Mouse (Mus musculus) monocyte, adult 5-6 weeks (primary cell): ENCODE results near the gene Lmbrd2. TPM values are rescaled to one million over a fixed set of nuclear protein-coding genes. Genes with fewer than 3 reads are reported as not detected.
"Not testable (repeated sequence)": the region's sequence is repeated elsewhere in the genome, so short reads cannot be mapped to it uniquely, and the experiment has no call there.

Experiments used
- ATAC-seq: fragments of 153-309, 156-312 bp; replicated peaks from 2 replicates; pipeline ENCODE4 v1.8.0; 2017; ENCODE audit warnings: mild to moderate bottlenecking; ENCODE audit not compliant: low TSS enrichment, insufficient number of reproducible peaks, severe bottlenecking, poor library complexity, low FRiP score
- total RNA-seq: library from RNA; stranded (forward); fragments of 200-1000, 200-491, 200-594 nt; gene quantifications from 3 replicates; pipeline ENCODE4 v1.2.3, GENCODE M21; 2017

The Lmbrd2 gene
- total RNA-seq, 1 experiment from 2014 or later, result 10.2 TPM

DNA sequence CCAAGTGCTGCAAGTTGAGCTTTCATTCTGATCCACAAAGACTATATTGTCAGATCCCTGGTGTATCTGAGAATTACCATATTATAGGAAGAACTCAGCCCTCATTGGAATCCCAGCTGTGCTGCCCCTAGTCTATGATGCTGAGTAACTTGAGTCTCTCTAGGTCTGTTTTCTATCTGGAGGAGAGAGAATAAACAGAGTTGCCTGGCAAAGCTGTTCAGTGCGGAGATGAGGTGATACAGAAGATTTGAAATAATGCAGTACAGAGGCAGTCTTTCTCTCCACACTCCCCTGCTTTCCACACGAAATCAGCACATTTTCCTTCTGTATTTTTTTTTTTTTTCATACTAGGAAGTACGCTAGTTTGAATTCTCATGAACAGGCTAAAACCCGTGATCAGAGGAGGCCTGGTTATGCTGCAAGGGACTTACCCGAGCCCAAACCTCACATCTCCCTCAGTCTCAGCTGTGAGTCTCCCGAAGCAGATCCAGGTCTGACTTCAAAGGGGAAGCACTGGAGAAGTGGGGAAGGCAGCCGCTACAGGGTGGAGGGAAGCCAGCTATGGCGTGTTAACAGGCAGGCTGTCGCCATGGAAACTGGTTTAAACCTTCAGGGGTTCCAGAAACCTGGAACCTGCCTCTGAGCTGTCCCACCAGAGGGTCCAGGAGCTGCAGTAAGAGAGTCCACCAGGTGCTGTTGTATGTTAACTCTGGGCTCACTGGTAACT lies 9.4 kb upstream of the Lmbrd2 start:
- no peak for ATAC-seq

DNA sequence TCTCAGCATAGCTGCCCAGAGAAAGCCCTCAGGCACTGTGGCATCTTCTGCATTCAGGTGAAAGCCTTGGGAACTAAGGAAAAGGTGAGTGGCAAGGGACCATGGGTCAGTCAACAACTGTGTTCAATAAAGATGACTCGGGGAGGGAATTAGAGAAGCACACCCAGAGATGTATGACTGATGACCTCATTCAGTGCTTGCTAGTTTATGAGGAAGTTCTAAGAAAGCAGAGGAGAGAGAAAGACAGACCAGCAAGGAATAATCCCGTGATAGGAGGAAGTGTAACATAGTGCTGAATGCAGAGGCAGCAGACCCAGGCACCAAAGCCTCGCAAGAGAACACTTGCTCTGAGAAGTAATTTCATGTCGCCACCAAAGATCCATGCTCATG lies 8.9 kb upstream of the Lmbrd2 start:
- peak; percentile 62 for ATAC-seq

DNA sequence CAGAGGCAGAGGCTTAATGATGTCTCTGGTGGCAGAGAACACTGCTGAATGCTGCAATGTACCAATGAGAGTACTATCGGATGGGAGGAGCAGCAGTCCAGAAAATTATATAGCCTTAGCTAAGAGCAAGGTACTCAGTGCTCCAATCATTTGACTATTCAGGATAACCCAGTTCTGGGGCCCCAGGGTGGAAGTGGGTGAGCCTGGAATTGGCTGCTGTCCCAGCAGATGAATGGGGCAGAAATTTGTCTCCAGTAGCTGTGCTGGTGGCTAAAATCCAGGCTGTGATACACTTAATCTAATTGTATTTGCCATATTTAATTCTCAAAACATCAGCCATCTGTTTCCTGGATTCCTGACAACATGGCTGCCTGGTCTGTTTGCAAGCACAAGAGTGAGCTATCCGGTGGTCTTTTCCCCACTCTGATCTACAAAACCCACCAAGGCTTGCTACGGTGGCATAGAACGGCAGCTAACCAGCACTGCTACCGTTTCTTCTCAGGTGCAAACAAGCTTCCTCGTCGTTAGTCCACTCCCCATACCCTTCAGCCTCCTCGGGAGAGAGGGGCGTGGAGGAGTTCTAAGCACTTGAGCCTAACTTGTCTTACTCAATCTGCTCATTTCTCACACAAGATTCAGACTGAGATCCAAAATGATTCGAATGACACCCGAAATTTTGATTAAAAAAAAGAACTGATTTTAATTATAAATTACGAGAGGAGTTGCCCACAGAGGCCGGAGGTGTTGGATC lies 7.5 kb upstream of the Lmbrd2 start:
- ATAC-seq, result no peak

DNA sequence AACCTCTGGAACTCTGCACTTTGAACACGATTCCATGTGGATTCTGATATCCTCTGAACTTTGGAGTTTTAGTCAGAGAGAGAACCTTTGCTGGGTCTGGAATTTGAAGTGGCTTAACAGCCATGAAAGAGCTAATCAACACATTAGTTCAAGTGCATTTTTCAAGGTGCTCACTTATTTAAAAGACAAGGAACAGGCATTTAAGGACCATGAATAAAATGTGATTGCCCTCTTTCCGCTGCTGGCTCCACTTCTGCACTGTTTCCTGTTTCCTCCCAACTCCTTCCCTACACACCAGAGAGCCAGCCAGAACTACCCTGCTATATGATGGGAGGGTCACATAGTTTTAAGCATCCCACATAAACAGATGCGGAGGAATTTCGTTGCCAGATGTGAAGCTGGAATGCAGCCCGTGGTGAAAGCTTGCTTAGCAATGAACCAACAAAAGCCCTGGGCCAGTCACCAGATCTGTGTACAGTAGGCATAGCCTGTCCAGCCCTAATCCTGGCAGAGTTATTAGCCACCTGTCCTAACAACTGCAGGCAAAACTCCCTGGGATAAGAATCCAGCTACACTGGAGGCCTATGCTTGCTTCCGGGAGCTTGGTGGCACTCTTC lies 5.4 kb upstream of the Lmbrd2 start:
- no peak for ATAC-seq

DNA sequence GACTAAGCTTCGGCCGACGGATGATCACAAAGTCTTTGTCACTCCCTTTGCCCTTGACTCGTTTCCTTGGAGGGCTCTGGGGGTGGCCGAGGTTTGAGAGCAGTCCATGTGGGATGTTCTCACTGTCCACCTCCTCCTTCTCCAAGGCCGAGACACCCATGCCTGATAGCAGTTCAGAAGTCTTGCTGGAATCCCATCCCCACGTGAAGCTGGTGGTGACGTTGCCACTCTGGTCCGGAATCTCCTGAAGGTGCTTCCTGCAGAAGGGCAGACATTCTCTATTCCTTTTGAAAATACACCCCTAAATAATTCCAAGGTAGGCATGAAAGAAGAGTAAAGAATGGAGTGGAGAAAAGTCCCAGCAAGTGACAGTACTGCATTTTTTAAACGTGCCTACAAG lies 903 bp upstream of the Lmbrd2 start:
- no peak for ATAC-seq

DNA sequence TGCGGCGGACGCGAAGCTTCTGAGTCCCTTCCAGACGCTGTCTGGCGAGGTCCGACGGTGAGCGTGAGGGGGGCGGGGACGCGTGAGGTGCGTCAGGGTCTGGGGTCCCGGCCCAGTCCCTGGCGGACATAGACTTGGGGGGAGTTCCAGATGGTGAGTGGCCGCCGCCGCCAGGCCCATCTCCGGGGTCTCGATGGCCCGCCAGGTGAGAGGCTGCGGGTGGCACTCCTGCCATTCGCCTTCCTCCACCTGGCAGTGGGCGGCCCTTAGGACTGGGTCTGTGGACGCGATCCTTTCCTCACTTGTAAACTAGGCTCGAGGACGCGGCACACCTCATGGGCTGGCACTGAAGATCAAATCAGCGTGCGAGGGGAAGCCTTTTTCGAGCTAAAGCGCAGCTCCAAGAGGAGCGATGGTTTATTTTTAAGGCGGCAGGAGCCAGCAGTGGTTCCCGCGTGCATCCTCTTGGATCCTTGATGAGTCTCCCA lies 378 bp downstream of the Lmbrd2 start:
- 0 out of 2 replicates have a peak, but pooled peaks have one; percentile 9 for ATAC-seq

DNA sequence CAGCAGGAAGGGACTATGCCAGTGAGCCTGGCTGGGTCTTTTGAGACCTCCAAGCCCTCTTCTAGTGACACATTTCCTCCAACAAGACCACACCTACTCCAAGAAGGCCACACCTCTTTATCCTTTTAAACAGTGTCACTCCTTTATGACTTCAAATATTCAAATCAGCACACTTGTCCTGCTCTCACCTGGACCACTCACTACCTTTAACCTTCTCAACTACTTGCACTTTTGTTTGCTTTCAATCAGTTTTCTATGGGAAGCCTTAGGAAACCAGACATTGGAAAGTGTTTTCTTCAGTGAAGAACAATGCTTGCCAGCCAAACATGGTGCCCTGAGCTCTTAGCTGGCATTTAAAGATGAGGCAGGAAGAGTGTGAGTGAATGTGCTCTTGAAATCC lies 15.0 kb downstream of the Lmbrd2 start, which contains the start of gene Skp2:
TSS of gene Skp2 (minus strand) at position 101 of the 400 bp plus-strand sequence.
- ATAC-seq, result no peak

DNA sequence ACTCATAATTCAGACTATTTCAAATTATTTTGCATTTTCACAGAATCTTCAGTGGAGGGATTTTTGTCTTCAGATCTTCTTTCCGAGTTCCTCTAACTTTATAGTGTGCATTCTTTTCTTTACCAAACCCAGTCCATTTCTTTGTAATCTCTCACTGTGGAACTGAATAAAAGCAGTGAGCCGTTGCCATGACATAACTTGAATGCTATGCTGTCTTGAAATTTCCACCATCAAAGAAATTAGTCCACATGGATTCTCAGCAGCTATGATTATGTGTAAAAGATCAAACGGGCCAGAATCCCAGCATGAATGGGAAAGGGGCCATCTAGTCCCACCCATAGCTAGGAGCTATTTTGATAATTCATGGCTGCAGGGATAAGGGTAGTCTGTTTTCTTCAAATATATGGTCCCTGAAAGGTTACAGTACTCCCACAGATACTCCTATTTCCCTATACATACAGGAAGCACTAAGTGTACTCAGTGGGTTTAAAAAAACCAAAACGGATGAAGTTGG lies 22.3 kb downstream of the Lmbrd2 start:
- no peak for ATAC-seq

DNA sequence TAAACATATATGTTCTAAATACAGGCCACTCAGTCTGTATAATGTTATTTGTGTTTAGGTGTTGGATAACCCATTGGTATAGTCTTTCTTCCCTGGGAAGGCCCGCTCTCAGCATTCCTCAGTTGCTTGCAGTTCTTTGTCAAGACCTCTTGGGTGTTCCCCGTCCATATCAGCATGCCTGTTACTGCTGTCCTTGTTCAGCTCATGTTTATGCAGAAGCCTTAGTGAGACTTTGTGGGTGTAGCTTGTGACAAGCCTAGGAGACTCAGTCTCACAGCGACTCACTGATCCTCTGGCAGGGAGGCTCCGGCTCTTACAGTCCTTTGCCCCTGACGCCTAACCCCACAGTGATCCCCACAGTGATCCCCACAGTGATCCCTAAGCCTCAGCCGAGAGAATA lies 23.8 kb downstream of the Lmbrd2 start:
- ATAC-seq, result no peak

DNA sequence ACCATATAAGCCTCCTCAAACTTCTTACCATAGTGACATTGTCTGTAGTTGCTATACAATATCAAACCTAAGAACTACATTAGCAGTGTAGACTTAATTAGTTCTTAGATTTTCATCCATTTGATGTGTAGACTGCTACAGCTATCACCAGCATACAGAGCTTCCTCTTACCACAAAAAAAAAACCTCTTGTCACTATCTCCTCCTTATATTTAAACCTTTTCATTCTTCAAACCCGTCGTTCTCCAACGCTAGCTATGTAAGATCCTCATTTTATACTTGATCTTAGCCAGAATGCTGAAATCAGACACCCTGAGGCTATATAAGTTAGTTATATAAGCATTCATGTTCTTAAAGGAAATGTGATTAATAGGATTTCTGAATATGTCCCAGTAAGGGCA lies 36.7 kb downstream of the Lmbrd2 start:
- ATAC-seq, result no peak

DNA sequence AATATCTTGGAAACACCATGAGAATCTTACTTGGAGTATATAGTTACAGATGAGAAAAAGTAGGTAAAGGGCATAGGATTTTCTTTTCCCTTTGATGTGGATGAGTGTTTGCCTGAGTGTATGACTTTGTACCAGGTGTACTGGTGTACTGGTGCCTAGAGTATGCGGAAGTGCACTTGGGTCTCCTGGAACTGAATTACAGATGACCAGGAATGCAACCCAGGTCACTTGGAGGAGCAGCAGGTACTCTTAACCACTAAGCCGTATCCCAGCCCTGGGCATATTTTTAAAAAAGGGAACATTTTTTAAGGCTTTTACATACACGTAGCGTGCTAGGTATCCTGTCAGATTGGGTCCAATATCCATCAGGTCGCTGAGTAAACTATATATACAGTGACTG lies 43.6 kb downstream of the Lmbrd2 start:
- no peak for ATAC-seq

DNA sequence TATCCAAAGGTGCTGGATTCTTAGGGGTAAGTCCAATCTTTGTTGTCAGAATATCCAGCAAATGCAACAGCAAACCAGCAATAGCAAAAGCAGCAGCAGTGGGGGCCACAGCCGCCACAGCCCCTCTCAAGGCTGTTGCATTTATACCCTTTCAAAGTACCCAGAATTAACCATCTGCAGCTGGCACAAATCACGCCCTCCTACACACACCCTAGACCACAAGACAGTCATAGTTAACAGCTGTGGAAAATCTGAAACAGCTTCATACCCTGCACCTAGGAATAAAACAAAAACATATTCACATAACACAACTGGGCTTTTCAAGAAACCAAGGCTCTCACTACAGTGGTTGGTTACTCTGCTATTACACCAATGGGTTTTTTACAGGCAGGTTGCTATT lies 49.4 kb downstream of the Lmbrd2 start:
- no peak for ATAC-seq

DNA sequence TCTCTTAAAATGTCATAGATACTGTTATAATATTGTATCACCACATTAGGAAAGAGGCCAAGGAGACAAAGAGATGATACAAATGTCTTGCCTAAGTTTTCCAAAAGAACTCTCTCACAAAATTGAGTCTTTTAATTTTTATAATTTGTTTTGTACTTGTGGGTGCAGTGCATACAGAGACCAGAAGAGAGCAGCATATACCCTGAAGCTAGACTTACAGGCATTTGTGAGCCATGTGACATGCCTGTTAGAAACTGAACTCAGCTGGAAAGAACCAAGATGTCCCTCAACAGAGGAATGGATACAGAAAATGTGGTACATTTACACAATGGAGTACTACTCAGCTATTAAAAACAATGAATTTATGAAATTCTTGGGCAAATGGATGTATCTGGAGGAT lies 52.3 kb downstream of the Lmbrd2 start:
- ATAC-seq, result not testable (repeated sequence)

DNA sequence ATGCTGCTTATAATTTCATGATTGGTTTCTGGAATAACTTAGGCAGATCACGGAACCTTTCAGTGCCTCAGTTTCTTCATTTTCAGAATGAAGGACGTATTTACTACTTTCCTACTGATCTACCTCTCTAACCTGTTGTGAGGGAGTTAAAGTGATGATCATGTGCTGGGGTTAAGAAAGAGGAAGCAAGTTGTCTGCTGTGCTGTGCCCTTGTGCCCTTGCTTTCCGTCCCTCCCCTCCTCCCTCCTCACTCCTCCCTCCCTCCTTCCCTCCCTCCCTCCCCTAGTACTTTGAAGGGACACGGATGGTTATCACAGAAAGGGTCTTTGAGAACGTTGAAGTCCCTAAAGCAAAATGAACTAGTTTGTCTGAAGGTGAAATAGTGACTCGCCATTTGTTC lies 58.1 kb downstream of the Lmbrd2 start:
- ATAC-seq, result no peak

DNA sequence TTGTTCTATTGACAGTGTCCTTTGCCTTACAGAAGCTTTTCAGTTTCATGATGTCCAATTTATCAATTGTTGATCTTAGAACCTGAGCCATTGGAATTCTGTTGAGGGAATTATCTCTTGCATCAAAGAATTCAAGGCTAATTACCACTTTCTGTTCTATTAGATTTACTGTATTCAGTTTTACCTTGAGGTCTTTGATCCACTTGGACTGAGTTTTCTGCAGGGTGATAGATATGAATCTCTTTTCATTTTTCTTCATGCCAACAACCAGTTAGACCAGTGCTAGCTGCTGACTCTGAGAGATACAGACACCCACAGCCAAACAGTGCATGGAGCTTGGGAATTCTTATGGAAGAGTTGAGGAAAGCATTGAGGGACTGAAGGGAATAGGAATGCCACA lies 71.5 kb downstream of the Lmbrd2 start:
- ATAC-seq, result no peak

DNA sequence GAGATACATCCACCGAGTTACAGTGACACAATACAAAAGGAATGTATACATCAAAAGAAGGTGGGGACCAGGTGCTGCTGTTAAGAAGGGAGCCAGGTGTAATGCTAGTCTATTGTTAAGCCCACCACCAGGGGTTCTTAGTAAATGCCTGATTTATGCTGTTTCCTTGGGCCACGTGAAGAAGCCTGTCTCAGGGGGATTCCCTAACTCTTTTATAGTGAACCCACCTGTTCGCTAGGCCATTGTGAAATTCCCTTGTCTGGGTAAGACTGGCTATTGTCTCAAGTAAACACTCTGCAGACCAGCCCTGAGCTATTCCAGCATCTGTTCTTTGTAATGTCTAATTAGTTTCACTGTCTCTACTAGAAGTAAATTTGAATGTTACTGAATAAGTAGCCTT lies 72.7 kb downstream of the Lmbrd2 start:
- not testable (repeated sequence) for ATAC-seq

DNA sequence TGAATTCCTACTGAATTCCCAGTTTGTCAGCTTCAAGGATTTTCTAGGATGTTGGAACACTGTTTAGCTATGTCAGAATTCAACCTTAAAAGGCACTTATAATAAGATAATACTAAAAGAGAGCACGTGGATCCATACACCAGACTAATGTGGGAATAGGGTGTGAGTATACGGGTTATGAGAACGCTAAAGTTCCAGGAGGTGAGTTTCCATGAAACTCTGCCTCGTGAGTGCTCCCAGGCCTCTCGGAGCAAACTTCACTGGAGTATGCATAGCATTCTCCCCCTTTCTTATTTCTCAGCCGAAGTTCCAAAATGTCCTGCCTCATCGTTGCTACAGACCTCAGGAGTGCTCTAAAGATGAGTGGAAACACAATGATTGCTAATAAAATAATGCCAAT lies 73.1 kb downstream of the Lmbrd2 start:
- not testable (repeated sequence) for ATAC-seq

DNA sequence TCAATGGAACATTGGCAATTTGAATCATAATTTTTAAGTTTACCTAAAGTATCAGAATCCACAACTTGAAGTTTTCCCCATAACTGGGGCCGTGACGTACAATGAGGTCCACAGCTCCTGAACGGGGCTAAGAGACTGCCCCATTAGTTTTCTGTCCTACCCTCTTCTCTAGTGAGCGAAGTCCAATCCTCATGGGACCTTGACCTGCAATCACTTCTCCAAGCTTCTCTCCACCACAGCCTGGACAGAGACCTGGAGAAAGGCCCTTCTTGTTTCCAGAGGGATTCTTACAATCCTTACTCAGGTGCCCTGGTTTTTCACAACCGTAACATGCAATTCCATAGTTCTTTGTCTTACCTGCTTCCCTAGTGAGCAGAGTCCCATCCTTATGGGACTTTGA lies 76.1 kb downstream of the Lmbrd2 start:
- ATAC-seq, result no peak

DNA sequence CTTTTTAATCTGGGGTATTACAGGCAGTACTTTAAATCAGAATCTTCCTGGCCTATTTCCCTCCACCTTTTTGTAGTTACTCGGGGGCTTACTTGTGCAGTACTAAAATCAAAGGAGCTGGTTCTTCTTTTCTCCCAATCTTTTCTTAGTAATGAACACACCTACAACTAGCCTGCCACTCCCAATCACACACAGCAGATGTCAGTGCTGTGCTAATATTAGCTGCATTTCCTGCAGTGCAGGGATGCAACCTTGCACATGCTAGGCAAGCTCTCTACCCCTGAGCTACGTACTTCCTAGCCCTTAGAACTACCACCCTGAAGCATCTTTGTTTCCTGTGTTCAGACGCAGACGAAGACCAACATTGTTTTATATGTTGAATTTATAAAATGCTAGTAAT lies 90.6 kb downstream of the Lmbrd2 start:
- ATAC-seq, result 0 out of 2 replicates have a peak, but pooled peaks have one; percentile 17
